Mouse (Mus musculus) adrenal gland, postnatal 25 days (tissue): ENCODE measurements at regions not wholly inside any gene's neighbourhood (a gene's known extent, or its start where the extent isn't known, plus 50 kb on each side); places are given as distances from the start of the nearest gene placed in this dataset.

ENCODE experiments used
- DNase-seq: peaks from one replicate; pipeline ENCODE4 v3.0.0; 2021; ENCODE audit warnings: mixed read lengths

DNA sequence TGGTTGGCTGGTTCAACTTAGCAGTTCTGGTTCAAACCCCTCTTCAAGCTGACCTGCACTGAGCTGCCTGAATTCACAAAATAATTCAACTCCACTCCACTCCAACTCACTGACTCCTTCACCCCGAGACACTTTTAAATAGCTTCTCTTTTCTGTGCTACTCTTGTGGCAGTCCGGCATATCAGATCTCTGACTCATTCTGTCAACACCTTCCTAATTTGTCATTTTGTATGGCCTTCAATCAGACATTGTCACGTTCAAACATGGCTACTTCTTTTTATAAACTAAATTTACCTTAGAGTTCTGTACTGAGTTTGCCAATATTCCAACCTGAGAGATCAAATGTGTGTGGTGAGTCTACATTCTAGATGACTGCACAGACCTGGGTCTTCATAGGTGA is 579.1 kb downstream of the Slitrk1 start:
- no peak for DNase-seq

- DNase-seq = no peak
Observed at GRCm38 (mm10) chr14:108326425-108326824, 587.5 kb downstream of the Slitrk1 start.

- no peak for DNase-seq
Observed at GRCm38 (mm10) chr14:108323364-108324037, 590.5 kb downstream of the Slitrk1 start.

DNA sequence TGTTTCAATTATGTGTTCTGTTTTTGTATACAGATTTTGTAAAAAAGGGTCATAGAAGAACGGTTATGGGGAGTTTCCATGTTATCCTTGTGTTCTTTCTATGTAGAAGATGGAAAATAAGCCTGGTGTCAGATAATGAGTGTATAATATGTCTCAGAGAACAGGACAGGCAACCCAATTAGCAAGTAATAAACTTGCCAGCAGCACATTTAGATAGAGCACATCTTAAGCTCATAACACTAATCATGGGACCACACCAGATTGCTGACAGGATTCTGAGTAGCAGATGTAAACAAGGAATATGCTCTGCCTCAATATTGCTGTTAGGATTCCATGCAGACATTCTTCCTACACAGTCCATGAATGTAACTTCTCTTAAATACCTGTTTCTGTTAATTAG is 606.3 kb downstream of the Slitrk1 start:
- DNase-seq = no peak

GRCm38 (mm10) chr14:108279630-108280029 is 634.3 kb downstream of the Slitrk1 start:
- DNase-seq = no peak

DNA sequence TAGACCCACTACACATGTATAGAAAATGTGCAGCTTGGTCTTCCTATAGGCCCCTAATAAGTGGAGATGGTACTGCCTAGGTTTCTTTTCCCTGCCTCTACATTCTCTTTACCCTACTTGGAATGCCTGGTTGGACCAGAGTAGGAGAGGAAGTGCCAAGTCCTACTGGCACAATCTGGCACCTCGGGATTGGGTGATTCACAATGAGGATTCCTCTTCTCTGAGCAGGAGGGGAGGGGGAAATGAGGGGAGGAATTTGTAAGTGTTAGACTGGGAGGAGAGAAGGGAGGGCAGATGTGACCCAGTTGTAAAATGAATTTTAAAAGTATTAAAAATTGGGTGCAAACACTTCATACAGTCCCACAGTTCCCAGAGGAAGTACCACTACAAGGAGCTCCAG is 652.9 kb downstream of the Slitrk1 start:
- DNase-seq = no peak

DNA sequence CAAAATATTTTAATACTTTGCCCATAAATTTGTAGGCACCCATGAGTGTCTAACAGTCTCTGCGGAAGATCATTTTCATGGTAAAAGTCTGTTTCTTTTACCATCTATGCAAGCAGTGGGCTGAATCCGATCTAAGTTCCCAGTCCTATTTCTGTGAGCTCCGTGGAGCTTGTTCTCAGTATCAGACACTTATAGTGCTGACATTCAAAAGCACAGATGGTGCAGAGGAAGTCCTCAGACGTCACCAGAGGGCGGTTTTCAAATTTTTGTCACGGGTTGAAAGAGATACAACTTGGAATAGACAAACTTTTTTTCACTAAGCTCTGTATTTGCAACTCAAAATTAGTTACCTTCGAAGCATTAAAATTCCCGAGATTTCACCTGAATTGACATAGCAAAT is 666.6 kb downstream of the Slitrk1 start:
- DNase-seq = no peak

- DNase-seq = no peak
Observed at GRCm38 (mm10) chr14:108225483-108226124, 688.4 kb downstream of the Slitrk1 start.

GRCm38 (mm10) chr14:108209246-108209645 is 704.7 kb downstream of the Slitrk1 start:
- no peak for DNase-seq

DNA sequence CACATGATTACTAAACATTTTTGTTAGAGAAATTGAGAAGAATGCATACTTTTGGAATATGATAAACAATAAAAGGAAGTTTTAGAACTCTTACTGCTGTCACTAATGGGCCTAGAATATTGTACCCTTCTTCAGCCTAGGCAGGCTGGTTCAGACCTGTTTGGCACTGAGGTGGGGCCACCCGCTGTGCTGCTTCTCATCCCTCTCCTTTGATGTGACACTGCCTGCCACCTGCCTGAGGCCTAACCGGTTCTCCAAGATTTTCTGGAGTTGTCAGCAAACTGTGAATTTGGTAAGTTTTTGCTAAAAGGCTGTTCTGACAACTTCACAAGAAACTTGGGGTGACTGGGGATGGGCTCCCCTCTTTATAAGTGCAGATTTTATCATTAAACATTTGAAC is 714.8 kb downstream of the Slitrk1 start:
- DNase-seq = no peak

- DNase-seq = no peak
Observed at GRCm38 (mm10) chr14:108180920-108181319, 733.0 kb downstream of the Slitrk1 start.

DNA sequence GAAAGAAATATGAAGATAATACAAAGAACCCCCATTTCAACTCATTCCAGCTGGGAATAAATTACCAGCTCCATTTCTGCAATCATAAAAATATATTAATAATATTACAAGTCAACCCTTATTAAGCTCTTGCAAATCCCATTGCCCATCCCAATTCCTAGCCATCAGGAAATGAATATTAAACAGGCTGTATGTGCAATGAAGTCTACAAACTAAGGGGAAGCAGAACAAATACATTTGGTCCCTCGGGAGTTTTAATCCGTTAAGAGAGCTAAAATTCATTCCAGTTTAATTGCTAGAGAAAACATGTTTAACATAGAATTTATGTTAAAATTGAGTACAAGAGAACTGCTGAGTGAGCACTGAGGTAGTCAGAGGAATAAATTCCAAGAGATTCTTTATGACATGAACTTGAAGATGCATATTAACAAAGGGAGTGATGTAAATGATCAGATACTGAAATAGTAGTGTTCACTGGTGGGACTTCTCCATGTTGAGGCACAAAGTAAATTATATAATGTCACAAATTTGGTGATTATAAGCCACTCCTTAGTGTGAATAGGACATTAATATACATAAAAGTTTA is 738.6 kb downstream of the Slitrk1 start:
- no peak for DNase-seq

DNA sequence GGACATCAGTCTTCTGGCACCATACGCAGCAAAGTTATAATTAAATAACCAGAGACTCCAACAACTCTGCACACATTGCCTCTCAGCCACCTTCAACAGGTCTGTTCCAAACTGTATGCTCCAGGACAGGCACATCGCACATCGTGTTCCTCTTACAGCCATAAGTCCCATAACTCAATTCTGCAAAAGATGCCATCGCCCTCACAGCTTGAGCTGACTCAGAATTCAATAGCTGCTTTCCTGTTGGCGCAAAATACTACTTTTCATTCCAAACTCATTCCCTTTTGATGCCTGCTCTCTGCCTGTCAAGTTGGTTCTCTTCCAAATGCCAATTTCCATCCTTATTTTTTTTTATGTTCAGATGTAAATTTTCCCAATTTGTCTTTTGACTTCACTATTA is 761.0 kb downstream of the Slitrk1 start:
- DNase-seq = no peak

GRCm38 (mm10) chr14:108123147-108123546 is 790.8 kb downstream of the Slitrk1 start:
- DNase-seq = no peak

- DNase-seq = no peak
Observed at GRCm38 (mm10) chr14:108105009-108105408, 808.9 kb downstream of the Slitrk1 start.

GRCm38 (mm10) chr14:108090965-108091364 is 823.0 kb downstream of the Slitrk1 start:
- peak; percentile 1 for DNase-seq

DNA sequence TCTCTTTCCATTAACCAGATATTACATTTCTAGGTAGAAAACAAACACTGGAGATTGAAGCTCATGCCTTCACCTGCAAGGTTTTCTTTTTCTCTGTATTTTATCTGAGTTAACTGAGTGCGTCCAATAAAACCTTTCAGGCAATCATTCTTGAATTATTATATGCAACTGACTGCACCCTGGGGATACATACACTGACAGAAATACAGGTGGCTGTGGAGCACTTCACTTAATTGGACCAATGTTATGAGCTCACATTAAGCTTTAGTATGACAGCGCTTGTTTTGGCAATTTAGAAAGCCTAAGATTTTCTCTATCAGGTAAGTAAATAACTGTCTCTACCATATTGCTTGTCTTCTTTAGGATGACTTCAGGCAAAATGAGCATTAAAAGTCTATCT is 864.0 kb downstream of the Slitrk1 start:
- no peak for DNase-seq

GRCm38 (mm10) chr14:108035959-108036358 is 878.0 kb downstream of the Slitrk1 start:
- DNase-seq = no peak

DNA sequence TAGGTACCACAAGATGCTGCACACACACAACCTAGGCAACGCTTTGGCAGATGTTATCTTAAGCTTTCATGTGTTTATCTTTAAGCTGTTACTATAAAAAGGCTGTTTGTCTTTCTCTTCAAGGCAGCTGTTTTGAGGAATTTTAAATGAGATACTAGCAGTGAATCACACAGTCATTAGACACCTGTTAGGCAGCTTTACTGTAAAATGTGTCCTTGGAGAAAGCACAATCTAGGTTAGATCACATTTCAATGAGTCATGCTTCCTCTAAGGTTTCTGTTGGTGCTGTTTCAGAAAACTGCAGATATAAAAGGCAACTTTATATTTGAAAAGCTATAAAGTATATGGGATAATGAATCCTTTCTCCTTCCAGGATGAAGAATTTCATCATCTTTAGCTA is 879.8 kb downstream of the Slitrk1 start:
- DNase-seq = no peak

GRCm38 (mm10) chr14:108022551-108022950 is 891.4 kb downstream of the Slitrk1 start:
- no peak for DNase-seq

GRCm38 (mm10) chr14:108022066-108022465 is 891.9 kb downstream of the Slitrk1 start:
- no peak for DNase-seq

- DNase-seq = no peak
Observed at GRCm38 (mm10) chr14:108021331-108021730, 892.6 kb downstream of the Slitrk1 start.

- DNase-seq = no peak
Observed at GRCm38 (mm10) chr14:107987752-107988285, 926.1 kb downstream of the Slitrk1 start.

DNA sequence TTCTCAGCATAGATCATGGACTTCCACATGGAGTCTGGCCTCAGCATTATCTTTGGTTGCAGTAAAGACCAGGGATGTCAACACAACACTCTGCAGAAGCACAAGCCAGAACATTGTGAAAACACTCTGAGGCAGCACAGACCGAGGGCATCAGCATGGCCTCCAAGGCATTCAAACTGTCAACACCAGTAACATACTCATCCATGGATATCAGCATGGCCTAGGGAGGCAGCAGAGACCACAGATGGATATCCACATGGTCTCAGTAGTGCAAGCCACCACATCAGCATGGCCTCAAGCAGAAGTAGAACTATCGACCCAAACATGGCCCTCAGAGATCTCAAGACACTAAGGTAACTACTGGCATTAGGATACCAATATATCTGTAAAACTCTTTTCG is 935.8 kb downstream of the Slitrk1 start:
- no peak for DNase-seq
